Mouse (Mus musculus) myocyte (in vitro differentiated cells): ENCODE data around the gene Dcdc2a. TPM values are rescaled to one million over a fixed set of nuclear protein-coding genes. Genes with fewer than 3 reads are reported as not detected.

Experiments used
- H3K27me3 ChIP-seq: one replicate; pipeline ENCODE4 v1.6.1; 2011; ENCODE audit not compliant: control insufficient read depth, insufficient read depth, insufficient read length
- H3K36me3 ChIP-seq: one replicate; pipeline ENCODE4 v1.6.1; 2011; ENCODE audit not compliant: control insufficient read depth, insufficient read depth
- H3K4me2 ChIP-seq: one replicate; pipeline ENCODE4 v1.6.1; 2011; ENCODE audit warnings: low read depth, control low read depth
- H3K4me3 ChIP-seq: one replicate; pipeline ENCODE4 v1.5.1; 2011; ENCODE audit warnings: mild to moderate bottlenecking, control low read depth, moderate library complexity
- H3K79me2 ChIP-seq: one replicate; pipeline ENCODE4 v1.6.1; 2011; ENCODE audit not compliant: control insufficient read depth, insufficient read depth
- H3ac ChIP-seq: one replicate; pipeline ENCODE4 v1.6.1; 2011; ENCODE audit not compliant: control insufficient read depth, insufficient read length
- CEBPB ChIP-seq: IDR thresholded peaks from 2 replicates; pipeline ENCODE4 v1.6.1; 2011; ENCODE audit warnings: mild to moderate bottlenecking, moderate library complexity; ENCODE audit not compliant: poor library complexity, insufficient read depth, severe bottlenecking
- E2F4 ChIP-seq: IDR thresholded peaks from one replicate; pipeline ENCODE4 v1.6.1; 2011; ENCODE audit warnings: mild to moderate bottlenecking, control low read depth, moderate library complexity; ENCODE audit not compliant: insufficient read depth
- MAX ChIP-seq: IDR thresholded peaks from one replicate; pipeline ENCODE4 v1.6.1; 2011; ENCODE audit warnings: low read depth, mild to moderate bottlenecking, control low read depth
- MYOD1 ChIP-seq, 3 experiments: IDR thresholded peaks; one replicate each; pipeline ENCODE4 v1.6.1; 2011; ENCODE audit warnings: control low read depth in 2 of 3, low read depth in 2 of 3, mild to moderate bottlenecking in 2 of 3, moderate library complexity in 1 of 3; ENCODE audit not compliant: insufficient read length in 2 of 3, control insufficient read depth in 1 of 3
- MYOG ChIP-seq, 3 experiments: IDR thresholded peaks; one replicate each; pipeline ENCODE4 v1.6.1; 2011; ENCODE audit warnings: control low read depth in 2 of 3, low read depth in 2 of 3, mild to moderate bottlenecking in 2 of 3; ENCODE audit not compliant: insufficient read length in 2 of 3, control insufficient read depth in 1 of 3, insufficient read depth in 1 of 3
- POLR2A ChIP-seq: IDR thresholded peaks from one replicate; pipeline ENCODE4 v1.6.1; 2011; ENCODE audit warnings: low read depth, mild to moderate bottlenecking, control low read depth, moderate library complexity; ENCODE audit not compliant: insufficient read length
- POLR2AphosphoS2 ChIP-seq: IDR thresholded peaks from one replicate; pipeline ENCODE4 v1.6.1; 2011; ENCODE audit warnings: low read depth, control low read depth; ENCODE audit not compliant: insufficient read length
- REST ChIP-seq: IDR thresholded peaks from one replicate; pipeline ENCODE4 v1.6.1; 2011; ENCODE audit warnings: mild to moderate bottlenecking, control low read depth, moderate library complexity; ENCODE audit not compliant: insufficient read depth, insufficient read length
- SRF ChIP-seq: IDR thresholded peaks from one replicate; pipeline ENCODE4 v1.6.1; 2011; ENCODE audit warnings: low read depth; ENCODE audit not compliant: control insufficient read depth, insufficient read length
- TCF12 ChIP-seq: IDR thresholded peaks from one replicate; pipeline ENCODE4 v1.6.1; 2011; ENCODE audit warnings: mild to moderate bottlenecking, control low read depth; ENCODE audit not compliant: poor library complexity, insufficient read depth, severe bottlenecking
- TCF3 ChIP-seq: IDR thresholded peaks from one replicate; pipeline ENCODE4 v1.6.1; 2011; ENCODE audit warnings: low read depth, control low read depth; ENCODE audit not compliant: insufficient read length
- USF1 ChIP-seq: IDR thresholded peaks from one replicate; pipeline ENCODE4 v1.6.1; 2011; ENCODE audit warnings: low read depth, mild to moderate bottlenecking, control low read depth, moderate library complexity
- polyA plus RNA-seq: library from polyadenylated mRNA; unstranded; fragments of >200 nt; fragmentation: generic; extraction: Trizol; gene quantifications from one replicate; pipeline ENCODE4 v1.2.1, GENCODE M21; 2012; ENCODE audit warnings: missing spikeins

The Dcdc2a gene
- polyA plus RNA-seq, 1 experiment: 0.05 TPM

DNA sequence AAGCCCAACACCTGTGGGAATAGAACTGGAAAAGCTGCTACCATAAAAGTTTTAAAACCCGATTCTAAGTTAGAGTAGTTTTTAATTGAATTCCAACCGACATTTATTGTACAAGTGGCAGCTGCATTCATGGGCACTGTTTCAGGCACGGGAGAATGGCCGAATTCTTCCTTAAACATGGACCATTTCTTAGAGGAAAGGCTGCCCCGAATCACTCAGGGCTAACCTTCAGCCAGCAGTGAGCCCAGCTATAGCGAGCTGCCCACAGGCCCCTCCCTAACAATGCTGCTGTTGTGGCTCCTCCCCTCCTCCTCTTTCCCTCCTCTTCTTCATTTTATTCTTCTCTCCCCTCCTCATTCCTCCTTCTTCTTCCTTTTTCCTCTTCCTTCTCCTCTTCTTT lies 44.8 kb downstream of the Dcdc2a start:
- Histone ChIP-seq H3K4me2 (no peak overlapping the region), H3K79me2 (no peaks in the 10 kb centered on the region), H3K27me3 (peaks cover 33% of the 10 kb centered on the region), H3K36me3 (no peaks in the 10 kb centered on the region), H3K4me3 (no peak overlapping the region), H3ac (no peak overlapping the region)
- TF ChIP-seq CEBPB (no peak), TCF12 (no peak), REST (no peak), POLR2A (no peak)

DNA sequence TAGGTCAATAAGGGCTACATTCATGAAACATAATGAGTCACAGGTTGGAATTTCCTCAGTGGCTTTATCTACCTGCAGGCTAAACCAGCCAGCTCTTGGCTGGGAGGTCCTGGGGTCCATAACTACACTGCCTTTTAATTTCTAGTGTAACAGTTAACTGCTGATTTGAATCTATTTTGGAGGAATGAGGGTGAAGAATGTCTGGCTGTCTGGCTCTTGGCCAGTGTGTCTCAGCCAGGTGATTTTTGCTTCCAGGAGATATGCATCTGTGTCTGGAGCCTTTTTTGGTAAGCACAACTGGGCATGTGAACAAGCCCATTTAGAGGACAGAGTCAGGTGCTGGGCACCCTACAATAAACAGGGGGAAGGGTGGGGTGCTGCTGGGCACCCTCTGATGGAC lies 49.9 kb downstream of the Dcdc2a start:
- Histone ChIP-seq H3K79me2 (no peaks in the 10 kb centered on the region), H3K27me3 (peaks cover 12% of the 10 kb centered on the region), H3K36me3 (no peaks in the 10 kb centered on the region), H3K4me3 (no peak overlapping the region), H3K4me2 (no peak overlapping the region), H3ac (no peak overlapping the region)
- TF ChIP-seq E2F4 (no peak), POLR2A (no peak), TCF12 (no peak), MYOG (IDR thresholded peaks at IDR 0.05; ENCODE audit: control insufficient read depth in 1 of 3, insufficient read depth in 1 of 3, insufficient read length in 2 of 3, low read depth in 2 of 3) (no peak), CEBPB (no peak), POLR2AphosphoS2 (no peak), SRF (no peak), MAX (no peak), TCF3 (no peak), USF1 (no peak), REST (no peak), MYOD1 (IDR thresholded peaks at IDR 0.05; ENCODE audit: control insufficient read depth in 1 of 3, insufficient read length in 2 of 3, low read depth in 2 of 3) (no peak)

DNA sequence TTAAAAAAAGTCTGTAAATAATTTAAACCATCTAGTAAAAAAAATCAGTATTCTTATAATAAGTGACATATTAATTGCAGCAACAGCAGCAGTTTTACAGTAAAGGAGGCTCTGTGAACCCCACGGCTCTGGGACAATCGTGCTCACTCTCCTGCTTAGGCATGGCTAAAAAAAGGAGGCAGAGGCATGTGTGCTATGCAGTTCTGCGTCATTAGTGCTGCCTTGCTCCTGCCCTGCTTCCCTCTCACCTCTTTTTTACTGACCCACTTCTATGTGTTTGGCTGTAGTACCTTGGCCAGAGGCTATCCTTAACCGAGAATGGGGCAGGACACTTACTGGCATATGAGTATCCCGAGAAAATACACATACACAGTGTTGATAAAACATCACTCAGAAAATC lies 50.9 kb downstream of the Dcdc2a start:
- no peak overlapping the region for H3ac ChIP-seq
- no peak overlapping the region for H3K4me2 ChIP-seq
- no peaks in the 10 kb centered on the region for H3K36me3 ChIP-seq
- H3K27me3 ChIP-seq: peaks cover 9% of the 10 kb centered on the region
- H3K79me2 ChIP-seq: no peaks in the 10 kb centered on the region
- H3K4me3 ChIP-seq: no peak overlapping the region
- no peak for TF ChIP-seq SRF
- TF ChIP-seq TCF12: no peak
- no peak for TF ChIP-seq TCF3
- no peak for TF ChIP-seq USF1
- no peak for TF ChIP-seq E2F4
- TF ChIP-seq MAX: no peak
- TF ChIP-seq MYOD1 (IDR thresholded peaks at IDR 0.05; ENCODE audit: control insufficient read depth in 1 of 3, insufficient read length in 2 of 3, low read depth in 2 of 3): no peak
- no peak for TF ChIP-seq POLR2AphosphoS2
- no peak for TF ChIP-seq POLR2A
- no peak for TF ChIP-seq REST
- no peak for TF ChIP-seq MYOG (IDR thresholded peaks at IDR 0.05; ENCODE audit: control insufficient read depth in 1 of 3, insufficient read depth in 1 of 3, insufficient read length in 2 of 3, low read depth in 2 of 3)
- no peak for TF ChIP-seq CEBPB

DNA sequence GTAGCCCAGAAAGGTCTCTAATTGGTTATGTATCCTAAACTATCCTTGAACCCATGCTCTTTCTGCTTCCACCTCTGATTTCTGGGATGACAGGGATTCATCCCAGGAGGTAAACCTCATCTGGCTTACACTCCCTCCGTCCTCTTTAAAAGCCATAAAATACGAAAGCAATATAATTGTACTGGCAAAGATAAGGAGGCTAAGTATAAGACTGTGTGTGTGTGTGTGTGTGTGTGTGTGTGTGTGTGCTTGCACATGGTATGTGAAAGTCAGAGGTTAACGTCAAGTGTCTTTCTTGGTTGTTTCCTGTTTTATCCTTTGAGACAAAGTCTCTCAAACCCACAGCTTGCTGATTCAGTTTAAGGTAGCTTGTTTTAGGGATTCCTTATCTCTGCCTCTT lies 52.5 kb downstream of the Dcdc2a start:
- peaks cover 13% of the 10 kb centered on the region for H3K27me3 ChIP-seq
- H3ac ChIP-seq: no peak overlapping the region
- no peaks in the 10 kb centered on the region for H3K79me2 ChIP-seq
- TF ChIP-seq MYOG (IDR thresholded peaks at IDR 0.05; ENCODE audit: control insufficient read depth in 1 of 3, insufficient read depth in 1 of 3, insufficient read length in 2 of 3, low read depth in 2 of 3) (no peak), USF1 (no peak), TCF3 (no peak), REST (no peak), CEBPB (no peak), SRF (no peak), MAX (no peak), MYOD1 (IDR thresholded peaks at IDR 0.05; ENCODE audit: control insufficient read depth in 1 of 3, insufficient read length in 2 of 3, low read depth in 2 of 3) (no peak), POLR2A (no peak), TCF12 (no peak)
- H3K36me3 ChIP-seq: no peaks in the 10 kb centered on the region
- H3K4me3 ChIP-seq: no peak overlapping the region
- no peak overlapping the region for H3K4me2 ChIP-seq

DNA sequence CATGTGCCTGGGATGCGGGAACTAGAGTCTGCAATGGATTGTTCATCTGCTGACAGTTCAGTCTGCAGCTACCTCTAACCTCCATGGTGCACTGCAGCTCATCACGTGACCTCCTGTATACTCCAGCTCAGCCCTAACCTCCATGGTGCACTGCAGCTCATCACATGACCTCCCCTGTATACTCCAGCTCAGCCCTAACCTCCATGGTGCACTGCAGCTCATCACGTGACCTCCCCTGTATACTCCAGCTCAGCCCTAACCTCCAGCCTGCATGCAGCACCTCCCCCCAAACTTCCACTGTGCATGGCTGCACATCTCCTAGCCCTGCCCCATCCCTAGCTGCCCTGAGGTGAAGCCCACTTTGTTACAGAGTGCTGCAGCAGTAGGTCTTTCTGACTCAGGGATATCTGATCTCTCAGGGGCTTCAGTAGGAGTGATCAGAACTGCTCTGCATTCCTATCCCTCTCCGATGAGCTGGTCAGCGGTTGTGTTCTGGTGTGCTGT lies 54.8 kb downstream of the Dcdc2a start:
- Histone ChIP-seq H3K27me3 (peaks cover 5% of the 10 kb centered on the region), H3K36me3 (no peaks in the 10 kb centered on the region), H3K79me2 (no peaks in the 10 kb centered on the region), H3ac (no peak overlapping the region), H3K4me3 (no peak overlapping the region), H3K4me2 (no peak overlapping the region)
- TF ChIP-seq SRF (no peak), CEBPB (no peak), TCF12 (no peak), TCF3 (no peak), USF1 (no peak), REST (no peak), MAX (no peak), MYOD1 (IDR thresholded peaks at IDR 0.05; ENCODE audit: control insufficient read depth in 1 of 3, insufficient read length in 2 of 3, low read depth in 2 of 3) (no peak), POLR2AphosphoS2 (no peak), POLR2A (no peak), MYOG (IDR thresholded peaks at IDR 0.05; ENCODE audit: control insufficient read depth in 1 of 3, insufficient read depth in 1 of 3, insufficient read length in 2 of 3, low read depth in 2 of 3) (no peak), E2F4 (no peak)
